Mouse (Mus musculus) layer of hippocampus, postnatal 36 days (tissue): ENCODE measurements around the gene Tsen54. TPM values are rescaled to one million over a fixed set of nuclear protein-coding genes. Genes with fewer than 3 reads are reported as not detected.
"Not testable (repeated sequence)": the region's sequence is repeated elsewhere in the genome, so short reads cannot be mapped to it uniquely, and the experiment has no call there.

Source experiments
- DNase-seq, 2 experiments: peaks; one replicate each; pipeline ENCODE4 v3.0.0; 2022
- total RNA-seq, 2 experiments: library from RNA; stranded (reverse); gene quantifications; 2 replicates each; pipeline ENCODE4 v1.2.3; 2021

Gene Tsen54
- total RNA-seq, 2 experiments from 2014 or later, result 12.0 to 12.7 TPM

DNA sequence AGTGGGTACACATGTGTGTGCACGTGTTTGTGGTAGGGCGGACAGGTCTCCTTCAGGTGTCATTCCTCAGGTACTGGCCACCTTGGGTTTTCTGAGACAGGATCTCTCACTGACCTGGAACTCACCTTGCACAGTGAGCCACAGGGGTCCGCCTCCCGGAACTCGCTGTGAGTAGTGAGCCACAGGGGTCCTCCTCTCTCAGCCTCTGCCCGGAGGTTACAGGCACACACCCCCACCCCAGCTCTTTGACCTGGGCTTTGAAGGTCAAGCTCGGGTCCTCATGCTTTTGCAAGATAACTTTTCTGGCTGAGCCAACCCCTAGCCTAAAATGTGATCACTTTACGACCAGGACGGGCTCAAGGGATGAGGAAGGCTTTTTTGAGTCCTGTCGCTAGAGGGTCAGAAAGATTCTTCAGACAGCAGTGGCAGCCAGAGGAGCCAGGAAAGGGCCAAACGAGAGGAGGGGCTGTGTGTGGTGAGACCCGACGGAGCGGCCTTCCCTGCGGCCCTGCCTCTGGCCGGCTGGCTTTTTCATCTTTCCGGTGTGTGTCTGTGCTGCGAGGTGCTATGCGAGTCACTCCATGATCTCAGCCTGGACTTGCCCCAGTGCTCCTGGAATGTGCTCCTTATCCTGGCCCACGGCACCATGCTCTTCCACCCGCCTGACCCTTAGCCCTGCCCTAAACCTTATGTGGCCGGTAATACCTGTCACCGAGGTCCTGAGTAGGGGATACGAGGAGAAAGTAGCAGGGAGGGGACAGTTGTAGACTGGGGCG is 16.2 kb downstream of the Tsen54 start:
- no peak for DNase-seq

DNA sequence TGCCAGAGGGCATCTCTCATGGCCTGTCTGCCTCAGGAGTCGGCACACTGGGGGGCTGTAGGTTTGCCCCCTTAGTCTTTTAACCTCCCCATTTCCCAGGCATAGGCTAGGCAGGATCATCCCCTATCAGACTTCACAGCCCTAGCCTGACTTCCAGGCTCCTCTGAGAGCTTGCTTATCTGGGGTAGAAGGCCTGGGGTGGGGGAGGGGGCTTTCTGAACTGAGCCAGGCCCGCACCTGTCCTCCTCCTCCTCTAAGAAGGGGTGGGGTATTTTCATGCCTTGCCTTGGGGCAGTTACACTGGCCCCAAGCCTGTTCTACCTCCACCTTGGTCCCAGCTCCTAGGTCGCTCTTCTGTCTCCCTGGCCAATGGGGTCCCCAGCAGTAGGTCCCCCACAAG is 17.0 kb downstream of the Tsen54 start:
- no peak for DNase-seq

DNA sequence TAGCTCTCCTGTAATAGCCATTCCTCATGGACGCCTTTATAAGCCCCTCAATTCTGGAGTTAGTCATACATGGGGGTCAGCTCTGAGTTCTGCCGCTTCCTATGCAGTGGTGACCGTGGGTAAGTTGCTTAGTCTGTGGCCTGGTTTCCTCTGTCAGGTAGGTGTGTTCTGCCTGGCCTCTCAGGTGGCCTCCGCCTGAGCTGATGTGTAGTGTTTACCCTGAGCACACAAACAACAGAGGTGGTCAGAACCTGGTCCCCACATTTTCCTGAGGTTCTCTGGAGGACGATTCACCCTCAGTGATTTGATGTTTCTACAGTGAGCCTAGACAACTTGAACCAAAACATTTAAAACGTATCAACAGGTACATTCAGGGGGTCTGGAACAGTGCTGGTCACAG is 17.5 kb downstream of the Tsen54 start:
- DNase-seq, result no peak

- no peak for DNase-seq
Measured at GRCm38 (mm10) chr11:115832523-115832922, 18.0 kb downstream of the Tsen54 start.

- DNase-seq, result no peak
Measured at GRCm38 (mm10) chr11:115833021-115833513, 18.5 kb downstream of the Tsen54 start.

DNA sequence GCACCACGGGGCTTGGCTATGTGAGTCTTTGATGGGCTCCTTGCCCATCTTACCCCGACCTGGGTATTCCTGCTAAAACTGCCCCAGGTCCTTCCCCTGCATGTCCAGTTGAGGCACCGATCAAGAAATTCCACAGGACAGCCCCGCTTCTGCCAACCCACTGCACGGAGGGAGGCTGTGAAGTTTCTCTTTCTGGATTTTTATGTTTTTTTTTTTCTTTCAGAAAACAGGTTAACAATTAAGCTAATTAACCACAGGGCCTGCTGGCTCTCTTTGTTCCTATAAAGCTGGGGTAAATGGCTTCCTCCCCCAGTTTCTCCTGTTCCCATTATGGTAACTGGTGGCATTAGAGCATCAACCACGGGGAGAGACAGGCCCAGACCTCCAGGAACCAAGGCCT is 19.5 kb downstream of the Tsen54 start:
- DNase-seq, result no peak

GRCm38 (mm10) chr11:115836656-115837395 is 22.3 kb downstream of the Tsen54 start:
- no peak for DNase-seq

GRCm38 (mm10) chr11:115837606-115838345 is 23.3 kb downstream of the Tsen54 start:
- no peak for DNase-seq

GRCm38 (mm10) chr11:115838895-115839311 is 24.4 kb downstream of the Tsen54 start:
- no peak for DNase-seq

DNA sequence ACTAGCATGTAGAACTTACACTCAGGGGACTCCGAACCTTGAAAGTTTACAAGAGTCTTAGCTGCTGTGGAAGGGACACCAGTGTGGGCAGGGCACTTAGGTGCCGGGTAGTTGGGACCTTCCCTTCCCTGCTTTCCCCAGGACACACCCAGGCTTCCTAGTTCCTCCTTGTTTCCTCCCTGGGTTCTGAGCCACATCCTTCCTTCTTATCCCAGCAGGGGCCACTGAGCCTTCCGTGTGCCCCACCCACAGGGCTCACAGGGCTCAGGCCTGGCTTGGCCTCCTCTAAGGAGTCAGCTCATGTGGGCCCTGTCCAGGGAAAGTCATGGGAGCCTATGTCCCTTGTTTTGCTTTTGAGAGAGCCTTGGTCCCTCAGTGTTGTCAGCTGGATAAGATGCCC is 25.2 kb downstream of the Tsen54 start:
- DNase-seq, result no peak

DNA sequence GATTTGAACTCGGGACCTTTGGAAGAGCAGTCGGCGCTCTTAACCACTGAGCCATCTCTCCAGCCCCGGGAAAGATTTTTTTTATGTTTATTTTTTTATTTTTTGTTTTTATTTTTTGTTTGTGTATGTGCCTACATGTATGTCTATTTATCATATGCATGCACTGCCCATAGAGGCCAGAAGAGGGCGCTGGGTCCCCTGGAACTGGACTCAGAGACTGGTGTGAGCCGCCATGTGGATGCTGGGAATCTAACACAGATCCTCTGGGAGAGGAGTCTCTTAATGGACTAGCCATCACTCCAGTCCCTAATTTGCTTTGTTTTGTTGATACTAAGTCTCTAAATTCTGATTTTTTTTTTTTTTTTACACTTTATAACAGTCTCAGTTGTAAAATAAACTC is 26.5 kb downstream of the Tsen54 start:
- no peak for DNase-seq

- no peak for DNase-seq
Measured at GRCm38 (mm10) chr11:115841961-115842550, 27.5 kb downstream of the Tsen54 start.

DNA sequence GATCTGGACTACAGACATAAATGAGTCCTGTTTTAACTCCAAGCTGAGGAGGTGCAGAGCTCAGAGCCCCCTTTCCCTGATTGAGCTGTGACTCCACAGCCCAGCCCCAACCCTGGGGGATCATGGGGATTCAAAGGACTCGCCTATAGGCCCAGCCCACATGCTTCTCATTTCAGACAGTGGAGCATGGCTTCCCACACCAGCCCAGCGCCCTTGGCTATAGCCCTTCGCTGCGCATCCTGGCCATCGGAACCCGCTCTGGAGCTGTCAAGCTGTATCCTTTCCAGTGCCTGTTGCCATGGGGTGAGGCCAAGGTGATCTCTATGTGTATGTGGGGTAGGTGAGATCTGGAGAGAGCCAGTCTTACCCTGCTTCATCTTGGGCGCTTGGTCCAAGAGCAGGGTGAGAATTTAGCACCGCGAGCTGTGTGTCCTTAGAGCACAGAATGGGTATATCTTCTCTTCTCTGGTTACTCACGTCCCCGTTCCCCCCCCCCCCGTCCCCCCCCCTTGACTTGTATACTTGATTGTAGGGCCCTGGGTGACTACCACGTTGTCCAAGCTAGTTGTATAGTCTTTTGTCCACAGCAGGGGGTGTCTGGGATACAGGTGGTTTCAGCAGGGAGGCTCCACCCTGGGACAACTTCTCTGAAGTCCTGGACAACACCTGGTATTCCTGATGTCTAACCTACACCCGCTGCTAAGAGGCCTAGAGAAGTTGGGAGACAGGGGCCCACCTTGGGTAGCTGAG is 28.8 kb downstream of the Tsen54 start:
- DNase-seq, result no peak

GRCm38 (mm10) chr11:115843891-115844239 is 29.3 kb downstream of the Tsen54 start:
- DNase-seq, result no peak

- no peak for DNase-seq
Measured at GRCm38 (mm10) chr11:115844240-115844639, 29.7 kb downstream of the Tsen54 start.

GRCm38 (mm10) chr11:115845819-115846218 is 31.3 kb downstream of the Tsen54 start:
- no peak for DNase-seq

GRCm38 (mm10) chr11:115854674-115855073 is 40.1 kb downstream of the Tsen54 start:
- peak in 1 of 2 experiments; percentile 9 for DNase-seq

GRCm38 (mm10) chr11:115857146-115857545 is 42.6 kb downstream of the Tsen54 start:
- not testable (repeated sequence) for DNase-seq

GRCm38 (mm10) chr11:115857936-115858335 is 43.4 kb downstream of the Tsen54 start:
- DNase-seq, result no peak

- no peak for DNase-seq
Measured at GRCm38 (mm10) chr11:115858354-115858753, 43.8 kb downstream of the Tsen54 start, which contains the start of gene Myo15b. Myo15b (plus strand) TSS chr11:115858406.

DNA sequence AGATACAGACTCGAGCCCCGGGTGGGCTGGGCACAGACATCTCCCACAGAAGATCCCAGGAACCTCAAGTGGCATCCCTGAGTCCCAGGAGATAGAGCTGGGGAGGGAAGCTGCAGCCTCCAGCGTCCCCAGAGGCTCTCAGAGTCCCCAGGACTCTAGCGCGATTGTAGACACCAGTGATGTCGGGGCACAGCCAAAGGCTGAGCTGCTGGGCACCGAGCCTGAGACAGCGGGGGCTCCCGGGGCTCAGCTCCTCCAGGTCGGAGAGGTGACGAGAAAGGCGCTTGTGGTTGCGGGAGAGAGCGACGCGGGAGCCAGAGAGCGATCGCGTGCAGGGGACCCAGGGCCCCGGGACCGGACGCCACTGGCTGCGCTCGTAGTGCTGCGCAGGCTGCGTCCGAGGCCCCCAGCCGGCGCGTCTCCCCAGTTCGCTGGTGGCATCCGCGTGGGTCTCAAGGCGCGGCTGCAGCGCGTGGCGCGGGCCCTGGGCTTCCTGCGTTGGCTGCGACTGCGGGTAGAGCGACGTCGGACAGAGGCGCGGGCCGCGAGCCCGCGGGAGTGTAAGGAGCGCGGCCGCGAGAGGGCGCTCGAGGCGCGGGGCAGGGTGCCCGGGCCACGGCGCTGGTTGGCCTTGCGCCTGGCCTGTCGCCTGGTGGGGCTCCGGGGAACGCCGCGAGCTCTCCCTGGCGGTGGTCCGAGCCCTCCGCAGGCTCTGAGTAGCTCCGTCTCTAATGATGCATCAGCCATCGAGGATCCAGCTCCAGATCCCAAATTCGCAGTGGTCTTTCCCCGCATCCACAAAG is 44.8 kb downstream of the Tsen54 start:
- DNase-seq, result peak; percentile 66 to 73
